Comparison of ENCODE assay signal across 11 mouse cellular contexts in genomic region chr1:39645905-39646759, GRCm38 (mm10). TPM values are rescaled to one million over a fixed set of nuclear protein-coding genes. Genes with fewer than 3 reads are reported as not detected.
DNase-seq lines count a peak whose midpoint lies in the region; ATAC-seq lines count a peak whose summit lies in the region.
"Had no signal": no experiment of that assay in that cellular context is flagged by ENCODE, and none has a peak within 500 bp of the region (broad histone marks: within the 10 kb centered on the region; RNA-seq: fewer than 3 reads in every experiment).

No protein-coding gene starts in this region.

- no peak overlapping the region for H3K27ac ChIP-seq in neural tube, embryonic 12.5 days
- H3K27ac ChIP-seq: heart, embryonic 13.5 days had no signal

- no peak overlapping the region for H3K4me3 ChIP-seq in neural tube, embryonic 12.5 days
- H3K4me3 ChIP-seq: heart, embryonic 13.5 days; myocyte had no signal

- H3K9me3 ChIP-seq in neural tube, embryonic 12.5 days, result no peaks in the 10 kb centered on the region

- peaks cover 7% of the 10 kb centered on the region; the same call in 1 of the 2 replicates for H3K27me3 ChIP-seq in neural tube, embryonic 12.5 days (replicated peaks)

- peaks cover 14% of the 10 kb centered on the region; the same call in 1 of the 2 replicates for H3K4me1 ChIP-seq in neural tube, embryonic 12.5 days

- no peaks in the 10 kb centered on the region for H3K36me3 ChIP-seq in neural tube, embryonic 12.5 days
- H3K36me3 ChIP-seq: heart, embryonic 13.5 days had no signal

- WGBS in neural tube, embryonic 12.5 days, result 36% methylated on average over 8 of the region's 8 CpGs

- H3K9ac ChIP-seq in neural tube, embryonic 12.5 days, result no peak overlapping the region
- H3K9ac ChIP-seq: heart, embryonic 13.5 days had no signal

- no peak overlapping the region for H3K4me2 ChIP-seq in neural tube, embryonic 12.5 days (replicated peaks)
- H3K4me2 ChIP-seq: heart, embryonic 13.5 days had no signal

- ATAC-seq in cerebellum, adult (ENCODE audit: insufficient number of reproducible peaks, low FRiP score, low TSS enrichment), result no peak
- 0 out of 2 replicates have a peak, but pooled peaks have one; percentile 33 for ATAC-seq in neural tube, embryonic 12.5 days (ENCODE audit: low FRiP score, low read depth)
- no peak for ATAC-seq in megakaryocyte, adult 5-6 weeks (ENCODE audit: poor library complexity, severe bottlenecking)

- DNase-seq in cerebellum, adult 18-20 months, result peak; percentile 6 to 15
- DNase-seq in neural tube, embryonic 10.5 days (ENCODE audit: extremely low spot score, low spot score), result no peak
- peak; percentile 20 to 58 for DNase-seq in kidney, postnatal 25 days
- peak; percentile 26 for DNase-seq in retina, embryonic 14.5 days (ENCODE audit: low spot score)
- DNase-seq in thymus, postnatal 10 days (ENCODE audit: low spot score in 2 of 2), result no peak

RNA-seq across cellular contexts. Expression of gene Creg2, which starts 5.1 kb away (rescaled TPM):
- polyA plus RNA-seq in neural tube, embryonic 12.5 days (2016; fragmentation: Nextera tagmentation; extraction: Ambion mirVana), result 2.9 and 3.2 TPM in 2 replicates
- not detected in 2 replicates for total RNA-seq in megakaryocyte, adult 5-6 weeks (2015)
- not detected in 2 replicates for total RNA-seq in megakaryocyte, adult 5-6 weeks (2017)
- total RNA-seq: liver, adult 2 months had no signal
- polyA plus RNA-seq: heart, embryonic 13.5 days; liver, adult 2 months; myocyte had no signal

Comparison
In these comparisons a context has a peak if more than half of its experiments do, and no peak if none do; other contexts are left out.
1. DNase-seq: peak in cerebellum, adult 18-20 months (2 of 2), kidney, postnatal 25 days (2 of 2) and retina, embryonic 14.5 days (single experiment); none in neural tube, embryonic 10.5 days (single experiment) and thymus, postnatal 10 days (0 of 2).